Mouse (Mus musculus): Measurements from ENCODE around the gene Nid1.
"Not testable (repeated sequence)": the region's sequence is repeated elsewhere in the genome, so short reads cannot be mapped to it uniquely, and the experiment has no call there.

The Nid1 gene

GRCm38 (mm10) chr13:13454249-13454648, 16.9 kb downstream of the Nid1 start:
- not testable (repeated sequence) for DNase-seq

- DNase-seq: not testable (repeated sequence)
Observed at GRCm38 (mm10) chr13:13455632-13456492, 18.5 kb downstream of the Nid1 start.

- no peak for DNase-seq
Observed at GRCm38 (mm10) chr13:13458138-13458737, 20.9 kb downstream of the Nid1 start.

DNA sequence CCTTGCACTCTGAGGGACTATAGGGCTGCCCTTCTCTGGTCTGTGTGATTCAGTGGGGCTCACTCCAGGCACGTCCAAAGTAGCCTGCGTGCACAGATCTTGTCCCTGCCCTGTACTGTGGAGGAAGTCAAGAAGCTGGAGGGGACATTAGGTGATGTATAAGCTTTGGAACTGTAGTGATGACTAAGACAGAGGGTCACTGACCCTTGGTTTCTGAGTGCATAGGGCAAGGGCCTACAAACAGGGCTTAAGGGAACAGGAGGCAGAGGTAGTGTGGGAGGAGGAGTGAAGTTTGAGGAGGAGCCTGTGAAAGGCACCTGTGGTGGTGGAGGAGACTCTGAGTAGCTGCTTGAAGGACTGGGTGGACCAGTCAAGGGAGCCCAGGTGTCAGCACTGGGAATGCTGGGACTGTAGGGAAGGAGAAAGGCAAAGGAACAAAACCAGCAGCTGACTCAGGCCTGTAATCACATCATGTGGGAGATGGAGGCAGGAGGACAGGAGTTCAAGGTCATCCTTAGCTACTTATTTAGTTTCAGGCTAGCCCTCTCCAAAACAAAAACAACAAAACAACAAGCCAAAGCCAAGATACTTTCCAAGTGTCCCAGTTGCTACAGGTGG, 23.3 kb downstream of the Nid1 start:
- no peak for DNase-seq

DNA sequence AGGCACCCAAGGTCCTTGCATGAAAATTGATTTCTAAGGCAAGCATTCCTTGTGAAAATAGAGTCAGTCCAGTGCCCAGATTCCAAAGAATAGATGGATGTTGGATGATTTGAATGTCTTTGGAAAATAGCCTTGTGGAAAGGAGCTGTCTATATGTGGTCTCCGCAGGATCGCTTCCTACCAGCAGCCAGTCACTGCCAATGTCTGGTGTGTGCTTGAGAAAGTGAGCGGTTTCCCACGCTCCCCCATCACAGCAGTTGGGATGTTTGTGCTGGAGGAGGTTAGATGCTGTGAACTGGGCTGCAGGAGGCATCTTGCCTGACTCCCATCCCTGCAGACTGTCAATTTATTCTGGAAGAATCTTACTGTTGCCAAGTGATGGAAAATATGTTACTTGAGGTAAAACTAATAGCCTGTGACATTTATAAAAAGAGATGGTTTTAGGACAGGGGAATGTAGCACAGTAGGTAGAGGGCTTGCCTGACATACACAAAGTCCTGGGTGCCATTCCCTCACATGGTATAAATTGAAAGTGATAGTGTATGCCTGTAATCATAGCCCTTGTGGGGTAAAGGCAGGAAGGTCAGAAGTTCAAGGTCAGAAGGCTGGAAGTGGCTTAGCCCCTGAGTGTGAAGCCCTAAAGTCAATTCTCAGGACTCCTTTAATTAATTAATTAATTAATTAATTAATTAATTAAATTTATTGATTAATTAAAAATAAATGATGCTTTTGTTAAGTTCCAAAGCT, 24.3 kb downstream of the Nid1 start:
- no peak for DNase-seq

GRCm38 (mm10) chr13:13463949-13464348, 26.6 kb downstream of the Nid1 start:
- no peak for DNase-seq

- not testable (repeated sequence) for DNase-seq
Observed at GRCm38 (mm10) chr13:13467249-13467648, 29.9 kb downstream of the Nid1 start.

- no peak for DNase-seq
Observed at GRCm38 (mm10) chr13:13468513-13468912, 31.2 kb downstream of the Nid1 start.

- no peak for DNase-seq
Observed at GRCm38 (mm10) chr13:13471334-13471757, 34.0 kb downstream of the Nid1 start.

DNA sequence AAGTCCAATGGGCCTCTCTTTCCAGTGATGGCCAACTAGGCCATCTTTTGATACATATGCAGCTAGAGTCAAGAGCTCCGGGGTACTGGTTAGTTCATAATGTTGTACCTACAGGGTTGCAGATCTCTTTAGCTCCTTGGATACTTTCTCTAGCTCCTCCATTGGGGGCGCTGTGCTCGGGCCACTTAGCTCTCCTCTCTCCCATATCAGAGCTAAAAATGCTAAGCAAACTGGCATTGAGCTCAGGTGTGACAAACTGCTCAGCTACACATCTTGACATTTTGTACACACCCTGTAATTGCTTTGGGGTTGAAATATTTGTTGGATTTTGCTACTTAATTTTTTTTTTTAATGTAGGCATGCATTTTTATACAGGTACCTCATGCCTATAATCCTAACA, 37.1 kb downstream of the Nid1 start:
- not testable (repeated sequence) for DNase-seq

GRCm38 (mm10) chr13:13474991-13475390, 37.6 kb downstream of the Nid1 start:
- DNase-seq: no peak

DNA sequence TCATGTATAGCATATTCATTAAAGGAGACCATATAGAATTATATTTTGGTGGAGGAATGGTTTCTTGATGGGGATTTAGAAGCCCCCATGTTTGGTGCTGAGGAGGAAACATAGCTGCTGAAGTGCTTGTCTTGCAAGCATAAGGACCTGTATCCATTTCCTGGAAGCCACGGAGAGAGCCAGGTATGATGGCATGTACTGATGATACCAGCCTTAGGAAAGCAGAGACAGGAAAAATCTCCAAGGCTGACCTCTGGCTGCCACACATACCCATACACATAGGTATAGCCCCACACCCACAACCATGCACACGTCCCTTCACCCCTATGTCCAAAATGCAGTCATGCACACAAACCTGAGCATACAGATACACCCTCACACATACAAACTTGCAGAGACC, 39.2 kb downstream of the Nid1 start:
- no peak for DNase-seq

- no peak for DNase-seq
Observed at GRCm38 (mm10) chr13:13477046-13477445, 39.7 kb downstream of the Nid1 start.

- DNase-seq: no peak
Observed at GRCm38 (mm10) chr13:13479986-13480385, 42.6 kb downstream of the Nid1 start.

GRCm38 (mm10) chr13:13481033-13481432, 43.7 kb downstream of the Nid1 start:
- DNase-seq: peak; percentile 41

- peak; percentile 4 for DNase-seq
Observed at GRCm38 (mm10) chr13:13481875-13482674, 44.7 kb downstream of the Nid1 start.

GRCm38 (mm10) chr13:13484351-13484751, 47.0 kb downstream of the Nid1 start:
- DNase-seq: no peak

- DNase-seq: no peak
Observed at GRCm38 (mm10) chr13:13484883-13485282, 47.5 kb downstream of the Nid1 start.

GRCm38 (mm10) chr13:13485682-13486081, 48.3 kb downstream of the Nid1 start:
- DNase-seq: no peak

DNA sequence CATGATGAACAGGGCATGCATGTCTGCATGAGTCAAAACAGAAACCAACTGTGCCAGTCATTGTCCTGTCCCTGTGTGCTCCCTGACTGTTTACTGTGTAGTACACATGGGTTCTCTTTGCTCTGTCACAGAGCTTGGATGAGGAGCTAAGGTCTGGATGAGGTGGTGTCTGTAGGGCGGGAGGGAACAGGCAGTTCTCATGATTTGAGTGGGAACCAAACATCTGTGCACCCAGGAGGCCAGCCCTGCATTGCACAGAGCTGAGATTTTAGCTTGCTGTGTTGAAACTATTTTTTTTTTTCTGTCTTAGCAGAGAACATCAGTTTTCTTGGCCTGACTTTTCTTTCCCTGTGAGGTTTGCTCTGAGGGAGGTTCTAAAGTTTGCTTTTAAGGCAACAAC, 50.5 kb downstream of the Nid1 start:
- no peak for DNase-seq

GRCm38 (mm10) chr13:13489861-13490260, 52.5 kb downstream of the Nid1 start:
- DNase-seq: no peak

DNA sequence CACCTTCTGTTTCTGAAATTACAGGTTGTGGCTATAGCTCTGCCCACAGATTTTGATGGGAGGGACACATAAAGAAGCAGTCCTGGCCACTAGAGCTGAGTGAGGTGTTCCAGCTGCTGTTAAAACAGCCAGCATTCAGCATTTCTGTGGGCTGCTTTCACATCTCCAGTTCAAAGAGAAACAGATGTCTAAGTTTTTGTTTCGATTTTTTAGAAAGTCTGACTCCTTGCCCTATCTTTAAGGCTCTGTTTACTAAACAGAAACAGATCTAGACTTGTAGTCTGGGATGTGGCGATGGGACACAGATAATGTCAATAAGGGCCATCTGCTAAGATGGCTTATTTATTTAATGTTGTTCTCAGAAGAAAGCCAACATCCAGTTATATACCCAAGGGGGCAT, 54.8 kb downstream of the Nid1 start:
- no peak for DNase-seq
